Mouse (Mus musculus): Measurements from ENCODE around the gene Tssk1. TPM values are rescaled to one million over a fixed set of nuclear protein-coding genes. Genes with fewer than 3 reads are reported as not detected.

The Tssk1 gene
- total and polyA plus RNA-seq, 3 experiments: 0.04 to 0.36 TPM; not detected in 1

DNA sequence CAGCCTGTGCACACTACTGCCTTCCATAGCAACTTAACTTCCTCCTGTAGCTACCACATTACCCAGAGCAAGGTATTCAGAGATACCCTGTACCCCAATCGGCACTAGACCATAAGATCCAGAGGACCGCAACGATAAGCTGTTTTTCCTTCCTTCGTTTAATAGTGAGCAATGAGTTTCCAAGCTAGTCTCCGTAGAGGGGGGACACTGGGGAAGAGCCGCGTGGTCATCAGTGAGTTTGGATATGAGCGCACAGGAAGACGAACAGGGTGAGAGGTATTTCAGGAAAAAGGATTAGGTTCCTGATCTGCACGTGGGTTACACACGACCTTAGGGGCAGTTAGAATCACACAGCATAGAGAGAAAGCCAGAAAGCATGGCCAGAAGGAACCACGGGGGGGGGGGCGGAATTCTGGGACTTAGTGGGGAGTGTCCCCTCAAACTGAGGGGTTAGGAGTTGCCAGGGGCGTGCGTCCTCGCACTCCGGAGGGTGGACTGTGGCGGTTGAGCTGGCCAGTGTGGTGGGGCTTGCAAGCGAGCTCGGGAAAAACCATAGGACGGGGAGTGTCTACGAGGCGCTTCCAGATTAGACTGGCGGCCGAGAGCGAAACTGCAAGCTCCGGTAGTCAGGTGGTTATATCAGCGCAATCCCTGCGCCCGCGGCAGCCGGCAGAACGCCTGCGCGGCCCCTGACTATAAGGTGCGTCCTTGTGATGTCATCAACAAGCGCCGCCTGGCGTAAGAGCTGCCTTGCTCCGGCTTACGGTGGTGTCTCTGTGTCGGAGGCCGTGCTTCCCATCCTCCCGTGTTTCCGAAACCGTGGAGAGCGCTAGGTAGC, 27.5 kb downstream of the Tssk1 start:
- Histone ChIP-seq H3K36me3 (ENCODE audit: control insufficient read depth in 1 of 2, insufficient read depth in 2 of 2, low read length in 2 of 2) (no peaks in the 10 kb centered on the region; a peak in 1 of 4 replicates), H3K27me3 (ENCODE audit: control insufficient read depth in 1 of 2, insufficient read depth in 2 of 2, low read length in 2 of 2) (no peaks in the 10 kb centered on the region), H3K79me2 (ENCODE audit: control insufficient read depth, insufficient read depth, low read length, poor library complexity) (peaks cover 7% of the 10 kb centered on the region), H3K27ac (ENCODE audit: control insufficient read depth, low read depth, low read length) (peak overlapping the region; percentile 89), H3K4me3 (ENCODE audit: control insufficient read depth in 1 of 2, insufficient read depth in 1 of 2, low read depth in 2 of 2, low read length in 2 of 2) (peak overlapping the region; percentile 90 to 93), H3K9me3 (replicated peaks; ENCODE audit: insufficient read depth, low read length) (no peaks in the 10 kb centered on the region), H3K9ac (ENCODE audit: control insufficient read depth, low read depth, low read length, poor library complexity, severe bottlenecking) (peak overlapping the region; percentile 88), H3K4me1 (ENCODE audit: control insufficient read depth in 1 of 2, insufficient read depth in 2 of 2, low read length in 2 of 2) (peaks cover 0 to 11% of the 10 kb centered on the region in 2 experiments; a peak in 3 of 4 replicates)
- DNase-seq (ENCODE audit: low read depth, low spot score): peak; percentile 99
- TF ChIP-seq MYC (IDR thresholded peaks at IDR 0.05; ENCODE audit: low read depth, low read length) (peak; percentile 92), E2F4 (IDR thresholded peaks at IDR 0.05; ENCODE audit: borderline replicate concordance, low read depth, low read length) (no peak), USF2 (IDR thresholded peaks at IDR 0.05; ENCODE audit: borderline replicate concordance in 1 of 2, insufficient read depth in 1 of 2, low read depth in 1 of 2, low read length in 2 of 2) (no peak), TBP (IDR thresholded peaks at IDR 0.05; ENCODE audit: low read depth, low read length) (peak; percentile 93), EP300 (IDR thresholded peaks at IDR 0.05; ENCODE audit: low read depth in 1 of 2, low read length in 2 of 2) (peak; percentile 24 to 34; a peak in 1 of 4 replicates), RCOR1 (IDR thresholded peaks at IDR 0.05; ENCODE audit: low read depth, low read length) (no peak), RAD21 (IDR thresholded peaks at IDR 0.05; ENCODE audit: low read depth, low read length) (no peak), UBTF (IDR thresholded peaks at IDR 0.05; ENCODE audit: borderline replicate concordance, insufficient read depth, low read depth, low read length) (no peak), POLR2AphosphoS2 (IDR thresholded peaks at IDR 0.05; ENCODE audit: low read length) (peak; percentile 77), USF1 (IDR thresholded peaks at IDR 0.05; ENCODE audit: low read depth, low read length) (peak; percentile 86), ZNF384 (IDR thresholded peaks at IDR 0.05; ENCODE audit: low read depth, low read length) (no peak), MEF2A (IDR thresholded peaks at IDR 0.05; ENCODE audit: extremely low read depth, insufficient replicate concordance, low read depth, low read length, poor library complexity, severe bottlenecking) (no peak), TCF12 (IDR thresholded peaks at IDR 0.05; ENCODE audit: low read depth, low read length) (peak; percentile 73), CHD2 (IDR thresholded peaks at IDR 0.05; ENCODE audit: low read length) (no peak), ELF1 (IDR thresholded peaks at IDR 0.05; ENCODE audit: low read depth, low read length) (peak; percentile 62), POLR2AphosphoS5 (IDR thresholded peaks at IDR 0.05; ENCODE audit: borderline replicate concordance, low read depth, low read length) (no peak), NRF1 (IDR thresholded peaks at IDR 0.05; ENCODE audit: insufficient read depth, low read depth, low read length, poor library complexity, severe bottlenecking) (peak; percentile 89), GABPA (IDR thresholded peaks at IDR 0.05; ENCODE audit: low read depth, low read length) (peak; percentile 67; the same call in 1 of the 2 replicates), SIN3A (IDR thresholded peaks at IDR 0.05; ENCODE audit: low read length) (peak; percentile 91), ZC3H11A (IDR thresholded peaks at IDR 0.05; ENCODE audit: low read depth, low read length) (no peak), MAX (IDR thresholded peaks at IDR 0.05; ENCODE audit: low read length) (no peak; the same call in none of the 2 replicates), KAT2A (conservative IDR thresholded peaks at IDR 0.05; ENCODE audit: low read depth, low read length) (peak; percentile 77), JUND (IDR thresholded peaks at IDR 0.05; ENCODE audit: low read depth, low read length) (no peak), CHD1 (IDR thresholded peaks at IDR 0.05; ENCODE audit: low read depth, low read length) (no peak; the same call in 1 of the 2 replicates), NELFE (IDR thresholded peaks at IDR 0.05; ENCODE audit: low read depth, low read length) (peak; percentile 95), TAL1 (IDR thresholded peaks at IDR 0.05; ENCODE audit: low read length) (0 out of 2 replicates have a peak, but pooled peaks have one; percentile 21), GATA1 (IDR thresholded peaks at IDR 0.05; ENCODE audit: low read depth, low read length) (0 out of 2 replicates have a peak, but pooled peaks have one; percentile 15), POLR2A (IDR thresholded peaks at IDR 0.05; ENCODE audit: control insufficient read depth in 1 of 2, insufficient read depth in 1 of 2, low read depth in 1 of 2, low read length in 2 of 2, poor library complexity in 1 of 2) (peak; percentile 66 to 92; a peak in 3 of 4 replicates), CTCF (IDR thresholded peaks at IDR 0.05 in 2 of 3, conservative IDR thresholded peaks at IDR 0.05 in 1 of 3; ENCODE audit: control insufficient read depth in 1 of 3, insufficient read depth in 1 of 3, low read depth in 2 of 3, low read length in 3 of 3, poor library complexity in 1 of 3, severe bottlenecking in 1 of 3) (peak in 2 of 3 experiments; percentile 47 to 53; a peak in 5 of 6 replicates), MXI1 (IDR thresholded peaks at IDR 0.05; ENCODE audit: low read depth, low read length) (peak; percentile 70; the same call in 1 of the 2 replicates), SMC3 (IDR thresholded peaks at IDR 0.05; ENCODE audit: low read depth, low read length) (0 out of 2 replicates have a peak, but pooled peaks have one; percentile 1), ZKSCAN1 (IDR thresholded peaks at IDR 0.05; ENCODE audit: low read depth, low read length) (no peak), MAZ (IDR thresholded peaks at IDR 0.05; ENCODE audit: low read depth, low read length) (peak; percentile 67; the same call in 1 of the 2 replicates), MAFK (IDR thresholded peaks at IDR 0.05; ENCODE audit: borderline replicate concordance, low read depth, low read length) (no peak), ZMIZ1 (IDR thresholded peaks at IDR 0.05; ENCODE audit: low read depth, low read length) (peak; percentile 90)

All from MEL (cell line).